Mouse (Mus musculus): ENCODE measurements around the gene Slc35f1.

GRCm38 (mm10) chr10:52743831-52744230 is 53.5 kb downstream of the Slc35f1 start:
- TF ChIP-seq CTCF (conservative IDR thresholded peaks at IDR 0.05; ENCODE audit: low read length) (no peak), NANOG (IDR thresholded peaks at IDR 0.05; ENCODE audit: borderline replicate concordance, low read length) (no peak), POU5F1 (IDR thresholded peaks at IDR 0.05; ENCODE audit: borderline replicate concordance, low read length) (no peak)

Measured in E14TG2a.4 (cell line).